Mouse (Mus musculus) forebrain, embryonic 11.5 days (tissue): Measurements from ENCODE around the gene Slc4a8. TPM values are rescaled to one million over a fixed set of nuclear protein-coding genes. Genes with fewer than 3 reads are reported as not detected.

ENCODE experiments used
- ATAC-seq: fragments of 200-750 bp; cut with Nextera tagmentation; replicated peaks from 2 replicates; pipeline ENCODE4 v1.8.0; 2017; ENCODE audit warnings: moderate TSS enrichment; ENCODE audit not compliant: low FRiP score
- DNase-seq: peaks from one replicate; pipeline ENCODE4 v3.0.0-alpha.2; 2017; ENCODE audit warnings: low spot score
- H3K27ac ChIP-seq: fragments of 300-500 bp; sonication (generic); 2 replicates; pipeline ENCODE4 v1.5.1; 2014; ENCODE audit warnings: low read depth, low read length
- H3K27me3 ChIP-seq: fragments of 300-500 bp; sonication (generic); 2 replicates; pipeline ENCODE4 v1.6.1; 2014; ENCODE audit warnings: mild to moderate bottlenecking, low read length, mixed read lengths; ENCODE audit not compliant: control insufficient read depth, insufficient read depth
- H3K36me3 ChIP-seq: fragments of 300-500 bp; sonication (generic); 2 replicates; pipeline ENCODE4 v1.6.1; 2014; ENCODE audit warnings: mild to moderate bottlenecking, low read length, moderate library complexity, mixed read lengths; ENCODE audit not compliant: control insufficient read depth, insufficient read depth
- H3K4me1 ChIP-seq: fragments of 300-500 bp; sonication (generic); replicated peaks from 2 replicates; pipeline ENCODE4 v1.6.1; 2014; ENCODE audit warnings: low read length, mixed read lengths; ENCODE audit not compliant: control insufficient read depth, insufficient read depth
- H3K4me2 ChIP-seq: fragments of 300-500 bp; sonication (generic); 2 replicates; pipeline ENCODE4 v1.6.1; 2014; ENCODE audit warnings: low read depth, mild to moderate bottlenecking, low read length, moderate library complexity, mixed read lengths; ENCODE audit not compliant: severe bottlenecking
- H3K4me3 ChIP-seq: fragments of 300-500 bp; sonication (generic); 2 replicates; pipeline ENCODE4 v1.5.1; 2014; ENCODE audit warnings: low read depth, low read length
- H3K9ac ChIP-seq: fragments of 300-500 bp; sonication (generic); 2 replicates; pipeline ENCODE4 v1.6.1; 2014; ENCODE audit warnings: low read length
- H3K9me3 ChIP-seq: fragments of 300-500 bp; sonication (generic); 2 replicates; pipeline ENCODE4 v1.6.1; 2016; ENCODE audit warnings: low read length, mixed read lengths; ENCODE audit not compliant: control insufficient read depth
- WGBS: fragments of 180-500 bp; shearing (Covaris S2); extraction: QIAGEN DNeasy Blood & Tissue Kit; methylation state at CpG from one replicate; pipeline ENCODE4 v1.1.7; 2014; 5-methylcytosine and 5-hydroxymethylcytosine counted together
- polyA plus RNA-seq: library from polyadenylated mRNA; unstranded; fragments of >200 nt; fragmentation: Nextera tagmentation; extraction: Ambion mirVana; gene quantifications from 2 replicates; pipeline ENCODE4 v1.2.1, GENCODE M21; 2014

The Slc4a8 gene
- polyA plus RNA-seq, 1 experiment from 2014 or later: 12.8 TPM

DNA sequence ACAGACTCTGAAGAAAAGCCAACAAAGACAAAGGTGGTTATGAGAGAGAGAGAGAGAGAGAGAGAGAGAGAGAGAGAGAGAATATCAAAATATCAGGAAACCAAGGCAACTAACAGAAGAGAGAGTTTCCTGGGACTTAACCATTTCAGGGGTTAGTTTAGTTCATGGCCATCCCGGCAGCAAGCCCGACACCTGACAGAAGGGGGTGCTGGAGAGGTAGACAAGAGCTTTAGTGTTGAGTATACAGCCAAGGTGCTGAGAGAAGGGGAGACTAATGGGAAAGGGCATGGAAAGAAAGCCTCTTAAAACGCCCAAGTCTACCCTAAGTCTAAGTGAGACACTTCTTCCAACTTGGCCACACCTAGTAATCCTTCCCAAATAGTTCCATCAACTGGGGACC, 104.0 kb downstream of the Slc4a8 start:
- WGBS: 49% methylated on average over 3 of the region's 3 CpGs
- Histone ChIP-seq H3K9ac (no peak overlapping the region), H3K36me3 (no peaks in the 10 kb centered on the region), H3K27ac (no peak overlapping the region), H3K4me2 (no peak overlapping the region), H3K4me1 (no peaks in the 10 kb centered on the region; the same call in 1 of the 2 replicates), H3K4me3 (no peak overlapping the region), H3K27me3 (peaks cover 7% of the 10 kb centered on the region), H3K9me3 (no peaks in the 10 kb centered on the region)
- DNase-seq: no peak
- ATAC-seq: no peak

DNA sequence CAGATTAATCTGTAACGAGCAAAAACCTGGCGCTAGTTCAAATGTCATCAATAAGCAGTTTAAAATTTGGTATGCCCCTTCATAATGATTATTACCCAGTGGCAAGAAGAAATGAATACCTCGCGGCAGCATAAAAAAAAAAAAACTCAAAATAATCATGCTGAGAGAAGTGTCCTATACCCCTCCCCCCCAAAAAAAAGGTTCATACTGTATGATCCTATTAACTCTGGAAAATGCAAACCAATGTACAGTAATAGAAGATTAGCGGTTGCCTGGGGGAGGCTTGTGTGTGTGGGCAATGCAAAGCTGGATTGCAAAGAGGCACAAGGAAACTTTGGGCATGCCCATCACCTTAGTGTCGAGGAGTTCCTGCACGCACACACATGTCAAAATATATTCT, 108.0 kb downstream of the Slc4a8 start, which contains the start of gene Scn8a:
Gene Scn8a, plus strand, starts transcription at position 301 of the 400 bp plus-strand sequence.
- WGBS: 79% methylated on average over 7 of the region's 7 CpGs
- DNase-seq (no peak), ATAC-seq (no peak)
- peaks cover 6% of the 10 kb centered on the region for H3K4me1 ChIP-seq
- H3K27ac ChIP-seq: no peak within 1 kb of the TSS
- H3K27me3 ChIP-seq: peaks cover 26% of the 10 kb centered on the region
- H3K36me3 ChIP-seq: no peaks in the 10 kb centered on the region
- no peaks in the 10 kb centered on the region for H3K9me3 ChIP-seq
- H3K4me2 ChIP-seq: peak within 1 kb of the TSS; percentile 52
- H3K9ac ChIP-seq: peak within 1 kb of the TSS; percentile 54
- H3K4me3 ChIP-seq: peak within 1 kb of the TSS; percentile 84

DNA sequence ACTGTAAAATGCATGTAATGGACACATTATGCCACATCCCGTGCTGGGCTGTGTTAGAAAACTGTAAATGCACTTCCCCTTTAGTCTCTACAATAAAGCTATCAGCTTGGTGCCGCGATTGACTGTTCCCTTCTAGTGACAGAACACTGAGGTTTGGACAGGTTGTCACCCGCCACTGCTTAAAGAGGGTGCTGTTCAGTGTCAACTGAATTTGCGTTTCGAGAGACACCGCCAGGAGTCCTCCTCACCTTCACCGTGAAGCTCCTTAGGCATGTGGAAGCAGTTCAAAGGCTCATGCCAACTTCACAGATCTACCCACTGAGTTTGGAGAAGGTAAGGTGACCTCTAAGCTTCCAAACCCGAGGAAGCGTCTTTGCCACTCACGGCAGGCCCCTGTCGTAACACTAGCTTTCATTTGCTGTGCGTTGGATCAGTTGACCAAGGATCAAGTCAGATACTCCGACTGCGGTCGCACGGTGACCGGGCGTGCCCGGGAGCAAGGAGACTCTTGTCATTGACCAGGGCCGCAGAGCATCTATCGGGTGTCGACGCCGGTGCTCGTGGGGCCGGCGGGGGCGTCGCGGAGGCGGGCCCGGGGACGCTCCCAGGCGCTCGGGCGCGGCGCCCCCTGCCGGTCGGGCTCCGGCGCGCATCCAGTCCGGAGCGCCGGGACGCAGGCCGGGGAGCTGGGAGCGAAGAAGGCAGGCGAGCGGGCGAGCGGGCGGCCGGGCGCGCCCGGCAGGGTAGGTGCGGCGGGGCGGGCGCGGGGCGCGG, 108.6 kb downstream of the Slc4a8 start:
- Histone ChIP-seq H3K4me2 (peak overlapping the region; percentile 52), H3K9ac (peak overlapping the region; percentile 54), H3K27ac (no peak overlapping the region), H3K27me3 (peaks cover 26% of the 10 kb centered on the region), H3K36me3 (no peaks in the 10 kb centered on the region), H3K4me1 (peaks cover 6% of the 10 kb centered on the region), H3K4me3 (peak overlapping the region; percentile 84), H3K9me3 (no peaks in the 10 kb centered on the region)
- 3% methylated on average over 61 of the region's 66 CpGs for WGBS
- ATAC-seq: peak; percentile 83
- peak; percentile 91 for DNase-seq

DNA sequence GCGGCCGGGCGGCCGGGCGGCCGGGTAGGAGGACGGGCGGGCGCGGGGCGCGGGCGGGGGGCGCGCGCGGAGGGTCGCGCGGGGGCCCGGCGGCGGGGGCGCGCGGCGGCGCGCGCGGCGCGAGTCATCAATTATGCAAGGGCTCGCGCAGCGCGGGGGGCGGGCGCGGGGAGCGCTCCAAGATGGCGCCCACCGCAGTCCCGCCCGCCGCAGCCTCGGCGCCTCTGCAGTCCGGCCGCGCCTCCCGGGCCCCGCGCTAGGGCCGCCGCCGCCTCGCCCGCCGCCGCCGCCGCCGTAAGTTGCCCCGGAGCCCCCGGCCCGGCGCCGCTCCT, 109.2 kb downstream of the Slc4a8 start:
- Histone ChIP-seq H3K27ac (0 out of 2 replicates have a peak overlapping the region, but pooled peaks have one; percentile 25), H3K9me3 (no peaks in the 10 kb centered on the region), H3K27me3 (peaks cover 26% of the 10 kb centered on the region), H3K4me2 (peak overlapping the region; percentile 78), H3K36me3 (no peaks in the 10 kb centered on the region), H3K4me3 (peak overlapping the region; percentile 84), H3K4me1 (peaks cover 6% of the 10 kb centered on the region), H3K9ac (peak overlapping the region; percentile 94)
- DNase-seq (peak; percentile 87), ATAC-seq (peak; percentile 70)
- WGBS: 2% methylated on average over 21 of the region's 69 CpGs

DNA sequence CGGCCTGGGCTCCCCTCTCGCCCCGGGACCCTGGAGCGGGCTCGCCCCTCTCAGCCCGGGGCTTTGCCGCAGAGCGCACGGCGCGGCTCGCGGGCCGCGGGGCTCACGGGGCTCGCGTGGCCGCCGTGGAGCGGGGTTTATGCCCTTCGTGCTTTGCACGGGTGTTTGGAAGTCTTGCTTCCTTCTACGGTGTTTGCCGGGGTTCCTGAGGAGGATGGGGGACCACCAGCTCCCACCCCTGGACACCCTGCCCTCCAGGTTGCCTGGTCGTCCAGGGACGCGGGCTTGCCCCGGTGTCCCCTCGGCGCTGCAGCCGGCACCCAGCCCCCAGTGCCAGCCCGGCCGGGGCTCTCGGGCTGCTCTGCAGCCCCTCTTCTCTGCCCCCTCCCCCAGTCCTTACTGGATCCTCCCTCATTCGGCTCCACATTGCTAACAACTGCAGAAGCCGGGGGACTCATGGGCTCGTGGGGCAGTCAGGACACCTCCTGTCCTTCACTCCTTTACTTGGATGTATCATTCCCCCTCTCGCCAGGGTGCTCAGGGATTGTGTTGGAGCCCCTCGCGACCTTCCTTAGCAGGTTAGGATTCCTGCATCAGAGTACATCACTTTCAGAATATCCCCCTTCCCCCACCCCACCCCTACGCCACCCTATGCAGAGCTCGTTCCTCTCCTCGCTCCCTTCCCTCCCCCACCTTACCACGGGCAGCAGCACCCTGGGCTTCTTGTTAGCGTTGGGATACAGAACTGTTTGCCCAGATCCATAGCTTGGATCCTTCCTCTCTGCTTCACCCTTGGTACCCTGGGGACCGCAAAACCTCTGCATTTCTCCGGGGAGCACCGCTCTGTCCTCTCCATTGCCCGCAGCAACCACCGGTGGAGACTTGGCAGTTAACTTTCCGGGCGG, 109.8 kb downstream of the Slc4a8 start:
- H3K9ac ChIP-seq: peak overlapping the region; percentile 94
- DNase-seq (peak; percentile 75), ATAC-seq (peak; percentile 75)
- H3K27ac ChIP-seq: 0 out of 2 replicates have a peak overlapping the region, but pooled peaks have one; percentile 25
- peak overlapping the region; percentile 78 for H3K4me2 ChIP-seq
- H3K4me3 ChIP-seq: peak overlapping the region; percentile 84
- peaks cover 26% of the 10 kb centered on the region for H3K27me3 ChIP-seq
- H3K4me1 ChIP-seq: peaks cover 6% of the 10 kb centered on the region
- no peaks in the 10 kb centered on the region for H3K36me3 ChIP-seq
- under 1% methylated on average over 53 of the region's 53 CpGs for WGBS
- no peaks in the 10 kb centered on the region for H3K9me3 ChIP-seq

DNA sequence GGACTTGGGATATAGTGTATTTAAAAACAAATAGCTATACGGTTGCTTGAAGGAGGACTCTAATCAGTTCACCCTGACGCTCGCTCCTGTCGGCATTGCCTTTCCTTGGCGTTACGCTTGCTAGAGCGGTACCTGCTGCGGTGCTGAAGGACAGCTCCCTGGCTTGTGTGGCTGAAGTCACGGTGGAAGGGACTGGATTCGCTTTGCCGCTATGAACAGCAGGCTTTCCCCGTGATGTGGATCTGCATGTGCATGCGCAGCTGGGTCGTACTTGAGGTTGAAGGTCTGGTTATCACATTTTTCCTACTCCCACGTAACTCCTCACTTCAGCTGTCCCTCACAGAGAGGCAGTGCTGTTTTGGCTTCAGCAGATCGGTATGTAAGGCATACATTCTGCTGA, 111.6 kb downstream of the Slc4a8 start:
- H3K9ac ChIP-seq: no peak overlapping the region
- H3K27ac ChIP-seq: no peak overlapping the region
- peaks cover 26% of the 10 kb centered on the region for H3K27me3 ChIP-seq
- H3K4me2 ChIP-seq: no peak overlapping the region
- WGBS: 4% methylated on average over 16 of the region's 16 CpGs
- peaks cover 6% of the 10 kb centered on the region for H3K4me1 ChIP-seq
- no peak overlapping the region for H3K4me3 ChIP-seq
- peak; percentile 89 for DNase-seq
- ATAC-seq: no peak
- no peaks in the 10 kb centered on the region for H3K36me3 ChIP-seq
- no peaks in the 10 kb centered on the region for H3K9me3 ChIP-seq

Other genes starting within 250 kb of the Slc4a8 start
- gene Tfcp2, start 209.7 kb upstream of the Slc4a8 start, polyA plus RNA-seq: 31.7 and 32.9 TPM in 2 replicates
- 15.6 and 17.1 TPM in 2 replicates for gene Pou6f1, start 161.8 kb upstream of the Slc4a8 start, polyA plus RNA-seq
- gene Dazap2, start 146.4 kb upstream of the Slc4a8 start, polyA plus RNA-seq: 228 and 235 TPM in 2 replicates
- 3.7 and 4.1 TPM in 2 replicates for gene Smagp, start 124.8 kb upstream of the Slc4a8 start, polyA plus RNA-seq
- 3.9 and 5.4 TPM in 2 replicates for gene Bin2, start 92.2 kb upstream of the Slc4a8 start, polyA plus RNA-seq
- gene Cela1, start 73.8 kb upstream of the Slc4a8 start, polyA plus RNA-seq: 1.1 and 1.3 TPM in 2 replicates
- 0.12 and 0.20 TPM in 2 replicates for gene Galnt6, start 32.4 kb upstream of the Slc4a8 start, polyA plus RNA-seq
- gene Scn8a, start 108.1 kb downstream of the Slc4a8 start, polyA plus RNA-seq: 13.9 and 14.1 TPM in 2 replicates